Mouse (Mus musculus): ENCODE results near the gene Rab42. TPM values are rescaled to one million over a fixed set of nuclear protein-coding genes. Genes with fewer than 3 reads are reported as not detected.

Gene Rab42
- polyA plus RNA-seq, 1 experiment from 2014 or later, result 2.4 TPM

DNA sequence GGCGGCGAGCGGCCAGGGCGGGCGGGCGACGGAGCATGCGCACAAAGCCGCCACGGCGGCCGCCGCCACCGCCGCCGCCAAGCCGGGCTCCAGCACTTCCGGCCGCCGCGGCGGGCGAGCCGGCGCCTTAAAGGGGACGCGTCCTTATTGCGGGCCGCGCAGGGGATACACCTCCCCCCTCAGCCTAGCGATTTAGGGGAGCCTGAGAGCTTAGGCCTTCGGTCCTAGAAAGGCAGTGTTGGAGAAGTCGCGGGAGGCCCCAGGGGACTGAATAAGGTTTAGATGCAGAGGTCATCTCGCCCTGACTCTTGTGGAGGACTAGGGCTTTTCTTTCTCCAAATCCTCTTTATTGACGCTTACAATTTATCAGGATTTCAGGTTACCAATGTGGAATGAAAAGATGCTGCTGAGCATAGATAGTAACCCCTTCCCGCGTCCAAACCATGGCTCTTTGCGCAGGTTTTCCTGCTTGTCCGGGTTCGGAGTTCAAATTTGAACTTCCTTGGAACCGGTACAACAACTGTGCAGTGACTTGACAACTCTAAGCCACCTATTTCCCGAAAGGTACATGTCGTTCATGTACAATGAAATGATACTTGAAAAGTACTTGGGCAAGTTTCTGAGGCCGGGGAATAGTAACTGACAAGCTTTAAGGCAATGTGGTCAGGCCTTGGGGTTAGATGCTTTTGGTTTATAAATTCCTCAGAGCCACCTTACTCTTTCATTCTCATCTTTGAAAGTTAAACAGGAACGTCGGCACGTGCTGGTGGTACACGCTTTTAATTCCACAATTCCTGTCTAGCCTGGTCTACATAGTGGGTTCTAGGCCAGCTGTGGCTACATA lies 41.4 kb downstream of the Rab42 start, which contains the start of gene Gmeb1:
Gene Gmeb1, minus strand, starts transcription at position 89 of the 844 bp plus-strand sequence.
- ATAC-seq (replicated peaks; ENCODE audit: low FRiP score, low read depth), result peak; percentile 92
- 15% methylated on average over 36 of the region's 49 CpGs for WGBS
- Histone ChIP-seq H3K4me1 (replicated peaks; ENCODE audit: insufficient read depth, low read length) (peaks cover 5% of the 10 kb centered on the region; the same call in 1 of the 2 replicates), H3K4me2 (ENCODE audit: low read length) (peak within 1 kb of the TSS; percentile 90), H3K9me3 (replicated peaks; ENCODE audit: low read length) (no peaks in the 10 kb centered on the region), H3K27ac (peak within 1 kb of the TSS; percentile 97), H3K4me3 (replicated peaks; ENCODE audit: low read depth, low read length) (peak within 1 kb of the TSS; percentile 84), H3K9ac (ENCODE audit: low read depth, low read length) (peak within 1 kb of the TSS; percentile 98), H3K36me3 (ENCODE audit: insufficient read depth, low read length) (no peaks in the 10 kb centered on the region), H3K27me3 (ENCODE audit: insufficient read depth, low read length) (no peaks in the 10 kb centered on the region)
- peak; percentile 89 for DNase-seq (ENCODE audit: low spot score)
- TF ChIP-seq CTCF (IDR thresholded peaks at IDR 0.05; ENCODE audit: low read depth), result no peak

GRCm38 (mm10) chr4:132260404-132261379 lies 42.5 kb downstream of the Rab42 start:
- peak; percentile 88 for ATAC-seq (replicated peaks; ENCODE audit: low FRiP score, low read depth)
- Histone ChIP-seq H3K36me3 (ENCODE audit: insufficient read depth, low read length) (no peaks in the 10 kb centered on the region), H3K27me3 (ENCODE audit: insufficient read depth, low read length) (no peaks in the 10 kb centered on the region), H3K27ac (peak overlapping the region; percentile 97), H3K4me2 (ENCODE audit: low read length) (peak overlapping the region; percentile 90), H3K4me1 (replicated peaks; ENCODE audit: insufficient read depth, low read length) (peaks cover 5% of the 10 kb centered on the region; the same call in 1 of the 2 replicates), H3K4me3 (replicated peaks; ENCODE audit: low read depth, low read length) (peak overlapping the region; percentile 84), H3K9ac (ENCODE audit: low read depth, low read length) (peak overlapping the region; percentile 98), H3K9me3 (replicated peaks; ENCODE audit: low read length) (no peaks in the 10 kb centered on the region)
- 3% methylated on average over 25 of the region's 64 CpGs for WGBS
- DNase-seq (ENCODE audit: low spot score), result peak; percentile 66
- no peak for TF ChIP-seq CTCF (IDR thresholded peaks at IDR 0.05; ENCODE audit: low read depth)

GRCm38 (mm10) chr4:132259248-132259647 lies 43.9 kb downstream of the Rab42 start:
- DNase-seq (ENCODE audit: low spot score), result no peak
- WGBS, result 50% methylated on average over 4 of the region's 4 CpGs
- TF ChIP-seq CTCF (IDR thresholded peaks at IDR 0.05; ENCODE audit: low read depth), result no peak
- Histone ChIP-seq H3K9ac (ENCODE audit: low read depth, low read length) (0 out of 2 replicates have a peak overlapping the region, but pooled peaks have one; percentile 10), H3K4me2 (ENCODE audit: low read length) (peak overlapping the region; percentile 90; the same call in 1 of the 2 replicates), H3K36me3 (ENCODE audit: insufficient read depth, low read length) (no peaks in the 10 kb centered on the region), H3K27me3 (ENCODE audit: insufficient read depth, low read length) (no peaks in the 10 kb centered on the region), H3K9me3 (replicated peaks; ENCODE audit: low read length) (no peaks in the 10 kb centered on the region), H3K4me1 (replicated peaks; ENCODE audit: insufficient read depth, low read length) (peaks cover 5% of the 10 kb centered on the region; the same call in 1 of the 2 replicates), H3K4me3 (replicated peaks; ENCODE audit: low read depth, low read length) (no peak overlapping the region), H3K27ac (peak overlapping the region; percentile 97; the same call in 1 of the 2 replicates)
- no peak for ATAC-seq (replicated peaks; ENCODE audit: low FRiP score, low read depth)

GRCm38 (mm10) chr4:132256384-132256783 lies 46.8 kb downstream of the Rab42 start:
- Histone ChIP-seq H3K9me3 (replicated peaks; ENCODE audit: low read length) (no peaks in the 10 kb centered on the region), H3K27ac (no peak overlapping the region), H3K4me1 (replicated peaks; ENCODE audit: insufficient read depth, low read length) (peaks cover 5% of the 10 kb centered on the region; the same call in 1 of the 2 replicates), H3K9ac (ENCODE audit: low read depth, low read length) (no peak overlapping the region), H3K36me3 (ENCODE audit: insufficient read depth, low read length) (no peaks in the 10 kb centered on the region), H3K27me3 (ENCODE audit: insufficient read depth, low read length) (no peaks in the 10 kb centered on the region), H3K4me3 (replicated peaks; ENCODE audit: low read depth, low read length) (no peak overlapping the region), H3K4me2 (ENCODE audit: low read length) (no peak overlapping the region)
- DNase-seq (ENCODE audit: low spot score), result no peak
- no peak for ATAC-seq (replicated peaks; ENCODE audit: low FRiP score, low read depth)
- TF ChIP-seq CTCF (IDR thresholded peaks at IDR 0.05; ENCODE audit: low read depth), result no peak
- 91% methylated on average over 3 of the region's 3 CpGs for WGBS

- H3K36me3 ChIP-seq (ENCODE audit: insufficient read depth, low read length), result peaks cover 9% of the 10 kb centered on the region
- H3K4me3 ChIP-seq (replicated peaks; ENCODE audit: low read depth, low read length), result no peak overlapping the region
- H3K27ac ChIP-seq, result no peak overlapping the region
- H3K9me3 ChIP-seq (replicated peaks; ENCODE audit: low read length), result no peaks in the 10 kb centered on the region
- no peak for ATAC-seq (replicated peaks; ENCODE audit: low FRiP score, low read depth)
- H3K4me1 ChIP-seq (replicated peaks; ENCODE audit: insufficient read depth, low read length), result peaks cover 5% of the 10 kb centered on the region; the same call in 1 of the 2 replicates
- H3K27me3 ChIP-seq (ENCODE audit: insufficient read depth, low read length), result no peaks in the 10 kb centered on the region
- no peak overlapping the region for H3K4me2 ChIP-seq (ENCODE audit: low read length)
- no peak overlapping the region for H3K9ac ChIP-seq (ENCODE audit: low read depth, low read length)
- DNase-seq (ENCODE audit: low spot score), result no peak
- TF ChIP-seq CTCF (IDR thresholded peaks at IDR 0.05; ENCODE audit: low read depth), result peak; percentile 38; the same call in 1 of the 2 replicates
- 86% methylated on average over 3 of the region's 3 CpGs for WGBS
These were observed 48.2 kb downstream of the Rab42 start for GRCm38 (mm10) chr4:132254986-132255385.

DNA sequence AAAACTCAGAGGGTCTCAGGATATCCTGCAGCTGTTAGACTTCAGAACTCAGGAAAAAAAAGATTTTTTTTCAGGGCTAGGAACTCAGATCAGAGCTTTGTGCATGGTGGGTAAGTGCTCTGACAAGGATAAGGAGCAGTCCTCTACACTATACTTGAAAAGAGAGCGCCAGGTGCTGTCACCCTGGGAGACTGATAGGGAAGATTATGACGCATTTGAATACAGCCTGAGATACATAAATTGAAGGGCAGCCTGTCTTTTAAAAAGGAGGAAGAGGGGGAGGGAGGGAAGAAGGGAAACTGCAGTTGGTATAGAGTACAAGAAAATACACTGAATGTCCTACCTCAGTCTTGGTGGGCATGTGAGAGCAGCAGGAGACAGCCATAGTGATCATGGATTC lies 49.6 kb downstream of the Rab42 start:
- Histone ChIP-seq H3K9ac (ENCODE audit: low read depth, low read length) (no peak overlapping the region), H3K27me3 (ENCODE audit: insufficient read depth, low read length) (no peaks in the 10 kb centered on the region), H3K27ac (0 out of 2 replicates have a peak overlapping the region, but pooled peaks have one; percentile 22), H3K4me2 (ENCODE audit: low read length) (no peak overlapping the region), H3K9me3 (replicated peaks; ENCODE audit: low read length) (no peaks in the 10 kb centered on the region), H3K36me3 (ENCODE audit: insufficient read depth, low read length) (peaks cover 11% of the 10 kb centered on the region), H3K4me3 (replicated peaks; ENCODE audit: low read depth, low read length) (no peak overlapping the region), H3K4me1 (replicated peaks; ENCODE audit: insufficient read depth, low read length) (no peaks in the 10 kb centered on the region)
- WGBS, result 81% methylated on average over 2 of the region's 2 CpGs
- no peak for ATAC-seq (replicated peaks; ENCODE audit: low FRiP score, low read depth)
- TF ChIP-seq CTCF (IDR thresholded peaks at IDR 0.05; ENCODE audit: low read depth), result no peak
- no peak for DNase-seq (ENCODE audit: low spot score)

All from kidney, postnatal 0 days (tissue).